Mouse (Mus musculus) heart, postnatal 0 days (tissue): Measurements from ENCODE around the gene Slc24a2. TPM values are rescaled to one million over a fixed set of nuclear protein-coding genes. Genes with fewer than 3 reads are reported as not detected.

Source experiments
- ATAC-seq: fragments of 200-750 bp; cut with Nextera tagmentation; 2 replicates; pipeline ENCODE4 v1.8.0; 2017; ENCODE audit warnings: low read depth, moderate number of reproducible peaks, moderate library complexity; ENCODE audit not compliant: insufficient read depth
- DNase-seq: peaks from one replicate; pipeline ENCODE4 v3.0.0-alpha.2; 2016; ENCODE audit warnings: low spot score
- H3K27ac ChIP-seq: fragments of 300-500 bp; sonication (generic); 2 replicates; pipeline ENCODE4 v1.5.1; 2014; ENCODE audit warnings: low read depth, mild to moderate bottlenecking
- H3K27me3 ChIP-seq: fragments of 300-500 bp; sonication (generic); 2 replicates; pipeline ENCODE4 v1.6.1; 2014; ENCODE audit warnings: low read length, mixed read lengths; ENCODE audit not compliant: control insufficient read depth, insufficient read depth
- H3K36me3 ChIP-seq: fragments of 300-500 bp; sonication (generic); replicated peaks from 2 replicates; pipeline ENCODE4 v1.6.1; 2014; ENCODE audit warnings: low read length, mixed read lengths; ENCODE audit not compliant: control insufficient read depth, insufficient read depth
- H3K4me1 ChIP-seq: fragments of 300-500 bp; sonication (generic); 2 replicates; pipeline ENCODE4 v1.6.1; 2014; ENCODE audit warnings: antibody characterized with exemption; ENCODE audit not compliant: control insufficient read depth, insufficient read depth
- H3K4me2 ChIP-seq: fragments of 300-500 bp; sonication (generic); 2 replicates; pipeline ENCODE4 v1.6.1; 2014; ENCODE audit warnings: low read depth, mild to moderate bottlenecking, low read length, moderate library complexity
- H3K4me3 ChIP-seq: fragments of 300-500 bp; sonication (generic); 2 replicates; pipeline ENCODE4 v1.5.1; 2014; ENCODE audit warnings: low read depth, low read length
- H3K9ac ChIP-seq: fragments of 300-500 bp; sonication (generic); replicated peaks from 2 replicates; pipeline ENCODE4 v1.6.1; 2014; ENCODE audit warnings: low read depth, low read length, mixed read lengths
- H3K9me3 ChIP-seq: fragments of 300-500 bp; sonication (generic); replicated peaks from 2 replicates; pipeline ENCODE4 v1.6.1; 2016; ENCODE audit warnings: low read length; ENCODE audit not compliant: control insufficient read depth
- CTCF ChIP-seq: IDR thresholded peaks from 2 replicates; pipeline ENCODE4 v1.5.1; 2016; ENCODE audit warnings: antibody characterized with exemption, control low read depth, low read depth
- EP300 ChIP-seq: IDR thresholded peaks from 2 replicates; pipeline ENCODE4 v1.6.1; 2016; ENCODE audit warnings: antibody characterized with exemption, low read depth
- WGBS: fragments of 180-500 bp; shearing (Covaris S2); extraction: QIAGEN DNeasy Blood & Tissue Kit; methylation state at CpG from one replicate; pipeline ENCODE4 v1.1.7; 2014; 5-methylcytosine and 5-hydroxymethylcytosine counted together
- polyA plus RNA-seq: library from polyadenylated mRNA; unstranded; fragments of >200 nt; fragmentation: Nextera tagmentation; extraction: Ambion mirVana; gene quantifications from 2 replicates; pipeline ENCODE4 v1.2.1, GENCODE M21; 2015
- total RNA-seq: library from RNA; depleted of rRNA; stranded (reverse); fragments of >200 nt; gene quantifications from 2 replicates; pipeline ENCODE4 v1.2.3, GENCODE M21; 2014; ENCODE audit warnings: low replicate concordance

The Slc24a2 gene
- total and polyA plus RNA-seq, 2 experiments from 2014 or later: 2.1 to 9.7 TPM

- ATAC-seq: no peak
- WGBS: 72% methylated on average over 2 of the region's 2 CpGs
Observed at GRCm38 (mm10) chr4:87061696-87062095, 168.6 kb downstream of the Slc24a2 start.

GRCm38 (mm10) chr4:87057572-87057971 lies 172.7 kb downstream of the Slc24a2 start:
- Histone ChIP-seq H3K4me1 (no peaks in the 10 kb centered on the region), H3K9me3 (no peaks in the 10 kb centered on the region), H3K27ac (no peak overlapping the region), H3K36me3 (no peaks in the 10 kb centered on the region), H3K4me2 (no peak overlapping the region), H3K9ac (no peak overlapping the region), H3K27me3 (no peaks in the 10 kb centered on the region), H3K4me3 (no peak overlapping the region)
- DNase-seq (no peak), ATAC-seq (no peak)
- WGBS: 73% methylated on average over 3 of the region's 3 CpGs
- TF ChIP-seq CTCF: no peak
- TF ChIP-seq EP300: no peak

More at GRCm38 (mm10) chr4:87061696-87062095, 168.6 kb downstream of the Slc24a2 start:
- no peak overlapping the region for H3K9ac ChIP-seq
- H3K4me3 ChIP-seq: no peak overlapping the region
- H3K4me2 ChIP-seq: no peak overlapping the region
- H3K4me1 ChIP-seq: peaks cover 12% of the 10 kb centered on the region
- no peaks in the 10 kb centered on the region for H3K27me3 ChIP-seq
- no peak for DNase-seq
- TF ChIP-seq EP300 (no peak), CTCF (no peak)
- no peaks in the 10 kb centered on the region for H3K9me3 ChIP-seq
- H3K36me3 ChIP-seq: no peaks in the 10 kb centered on the region
- no peak overlapping the region for H3K27ac ChIP-seq

GRCm38 (mm10) chr4:87055768-87056167 lies 174.5 kb downstream of the Slc24a2 start:
- no peak for TF ChIP-seq CTCF
- no peak overlapping the region for H3K9ac ChIP-seq
- H3K9me3 ChIP-seq: no peaks in the 10 kb centered on the region
- H3K27ac ChIP-seq: no peak overlapping the region
- no peak overlapping the region for H3K4me3 ChIP-seq
- no peaks in the 10 kb centered on the region for H3K27me3 ChIP-seq
- 63% methylated on average over 7 of the region's 7 CpGs for WGBS
- no peak overlapping the region for H3K4me2 ChIP-seq
- H3K36me3 ChIP-seq: no peaks in the 10 kb centered on the region
- DNase-seq (no peak), ATAC-seq (no peak)
- no peaks in the 10 kb centered on the region for H3K4me1 ChIP-seq

GRCm38 (mm10) chr4:87052881-87053280 lies 177.4 kb downstream of the Slc24a2 start:
- H3K4me1 ChIP-seq: no peaks in the 10 kb centered on the region
- H3K36me3 ChIP-seq: no peaks in the 10 kb centered on the region
- no peak overlapping the region for H3K4me2 ChIP-seq
- H3K9ac ChIP-seq: no peak overlapping the region
- no peak overlapping the region for H3K4me3 ChIP-seq
- no peaks in the 10 kb centered on the region for H3K9me3 ChIP-seq
- ATAC-seq (no peak), DNase-seq (no peak)
- H3K27ac ChIP-seq: no peak overlapping the region
- no peaks in the 10 kb centered on the region for H3K27me3 ChIP-seq
- 92% methylated on average over 5 of the region's 5 CpGs for WGBS
- TF ChIP-seq CTCF (no peak), EP300 (no peak)

GRCm38 (mm10) chr4:87049061-87049460 lies 181.2 kb downstream of the Slc24a2 start:
- Histone ChIP-seq H3K4me3 (no peak overlapping the region), H3K27me3 (no peaks in the 10 kb centered on the region), H3K4me1 (no peaks in the 10 kb centered on the region), H3K27ac (no peak overlapping the region), H3K4me2 (no peak overlapping the region), H3K36me3 (no peaks in the 10 kb centered on the region), H3K9ac (no peak overlapping the region), H3K9me3 (no peaks in the 10 kb centered on the region)
- ATAC-seq: no peak
- 57% methylated on average over 3 of the region's 3 CpGs for WGBS
- TF ChIP-seq EP300 (no peak), CTCF (no peak)
- no peak for DNase-seq

GRCm38 (mm10) chr4:87047131-87047530 lies 183.1 kb downstream of the Slc24a2 start:
- TF ChIP-seq EP300 (no peak), CTCF (no peak)
- H3K9me3 ChIP-seq: no peaks in the 10 kb centered on the region
- WGBS: 54% methylated on average over 2 of the region's 2 CpGs

More at GRCm38 (mm10) chr4:87047131-87047530, 183.1 kb downstream of the Slc24a2 start:
- Histone ChIP-seq H3K4me3 (no peak overlapping the region), H3K9ac (no peak overlapping the region), H3K4me1 (no peaks in the 10 kb centered on the region), H3K36me3 (no peaks in the 10 kb centered on the region), H3K27ac (no peak overlapping the region), H3K4me2 (no peak overlapping the region), H3K27me3 (no peaks in the 10 kb centered on the region)
- no peak for ATAC-seq
- no peak for DNase-seq
